Mouse (Mus musculus): ENCODE measurements around the gene Guk1. TPM values are rescaled to one million over a fixed set of nuclear protein-coding genes. Genes with fewer than 3 reads are reported as not detected.
A peak's percentile ranks its signal among the peaks of the same experiment; 100 is the strongest.
"Not testable (repeated sequence)": the region's sequence is repeated elsewhere in the genome, so short reads cannot be mapped to it uniquely, and the experiment has no call there.

The Guk1 gene
- 132 and 184 TPM in 2 replicates for polyA plus RNA-seq (2012; rRNA removed)

- DNase-seq (ENCODE audit: low read depth) = no peak
Measured at GRCm38 (mm10) chr11:59192059-59192386, at the start of gene Guk1. TSS of gene Guk1 (minus strand) at chr11:59192212.

- no peak for DNase-seq (ENCODE audit: low read depth)
Measured at GRCm38 (mm10) chr11:59239796-59240195, 47.8 kb upstream of the Guk1 start.

- no peak for DNase-seq (ENCODE audit: low read depth)
Measured at GRCm38 (mm10) chr11:59239428-59239785, 47.4 kb upstream of the Guk1 start.

GRCm38 (mm10) chr11:59238525-59239427, 46.8 kb upstream of the Guk1 start:
- no peak for DNase-seq (ENCODE audit: low read depth)

- DNase-seq (ENCODE audit: low read depth) = no peak
Measured at GRCm38 (mm10) chr11:59232797-59233196, 40.8 kb upstream of the Guk1 start.

GRCm38 (mm10) chr11:59230144-59230760, 38.2 kb upstream of the Guk1 start:
- DNase-seq (ENCODE audit: low read depth) = no peak

GRCm38 (mm10) chr11:59228122-59228953, 36.3 kb upstream of the Guk1 start, which contains the start of gene Arf1:
TSS of gene Arf1 (minus strand) at chr11:59228270.
- DNase-seq (ENCODE audit: low read depth) = no peak

GRCm38 (mm10) chr11:59227604-59228121, 35.7 kb upstream of the Guk1 start:
- DNase-seq (ENCODE audit: low read depth) = no peak

GRCm38 (mm10) chr11:59226787-59227603, 35.0 kb upstream of the Guk1 start:
- no peak for DNase-seq (ENCODE audit: low read depth)

- DNase-seq (ENCODE audit: low read depth) = no peak
Measured at GRCm38 (mm10) chr11:59226251-59226650, 34.2 kb upstream of the Guk1 start.

GRCm38 (mm10) chr11:59225167-59225566, 33.2 kb upstream of the Guk1 start:
- DNase-seq (ENCODE audit: low read depth) = no peak

- no peak for DNase-seq (ENCODE audit: low read depth)
Measured at GRCm38 (mm10) chr11:59224470-59224869, 32.5 kb upstream of the Guk1 start.

- DNase-seq (ENCODE audit: low read depth) = no peak
Measured at GRCm38 (mm10) chr11:59224025-59224424, 32.0 kb upstream of the Guk1 start.

- no peak for DNase-seq (ENCODE audit: low read depth)
Measured at GRCm38 (mm10) chr11:59222306-59222705, 30.3 kb upstream of the Guk1 start.

GRCm38 (mm10) chr11:59221604-59222003, 29.6 kb upstream of the Guk1 start:
- no peak for DNase-seq (ENCODE audit: low read depth)

- DNase-seq (ENCODE audit: low read depth) = no peak
Measured at GRCm38 (mm10) chr11:59219064-59219463, 27.1 kb upstream of the Guk1 start.

GRCm38 (mm10) chr11:59218389-59218998, 26.5 kb upstream of the Guk1 start:
- peak; percentile 92 for DNase-seq (ENCODE audit: low read depth)

- DNase-seq (ENCODE audit: low read depth) = no peak
Measured at GRCm38 (mm10) chr11:59216955-59217354, 24.9 kb upstream of the Guk1 start.

GRCm38 (mm10) chr11:59212892-59213494, 21.0 kb upstream of the Guk1 start:
- DNase-seq (ENCODE audit: low read depth) = no peak

- DNase-seq (ENCODE audit: low read depth) = not testable (repeated sequence)
Measured at GRCm38 (mm10) chr11:59212320-59212719, 20.3 kb upstream of the Guk1 start.

Data from gonadal fat pad, adult 2 months (tissue).